Mouse (Mus musculus): ENCODE data around the gene Arrdc5.
A peak's percentile ranks its signal among the peaks of the same experiment; 100 is the strongest.

Gene Arrdc5

GRCm38 (mm10) chr17:56303160-56303846 lies 3.2 kb upstream of the Arrdc5 start, which contains the start of gene Uhrf1:
Gene Uhrf1 (plus strand): TSS chr17:56303321.
- peak; percentile 99 for DNase-seq

- no peak for DNase-seq
These were observed 2.4 kb upstream of the Arrdc5 start for GRCm38 (mm10) chr17:56302363-56302996.

- DNase-seq = no peak
These were observed 1.8 kb downstream of the Arrdc5 start for GRCm38 (mm10) chr17:56298238-56298637.

GRCm38 (mm10) chr17:56296201-56296600 lies 3.9 kb downstream of the Arrdc5 start:
- DNase-seq = no peak

GRCm38 (mm10) chr17:56294241-56294640 lies 5.8 kb downstream of the Arrdc5 start:
- DNase-seq = no peak

- DNase-seq = peak; percentile 93
These were observed 6.8 kb downstream of the Arrdc5 start for GRCm38 (mm10) chr17:56293291-56293690.

GRCm38 (mm10) chr17:56292531-56293222 lies 7.4 kb downstream of the Arrdc5 start, which contains the start of gene Plin3:
Gene Plin3 (minus strand): TSS chr17:56292873.
- DNase-seq = peak; percentile 97

- DNase-seq = no peak
These were observed 8.1 kb downstream of the Arrdc5 start for GRCm38 (mm10) chr17:56291826-56292475.

- peak; percentile 100 for DNase-seq
These were observed 8.9 kb downstream of the Arrdc5 start for GRCm38 (mm10) chr17:56291171-56291511.

GRCm38 (mm10) chr17:56290388-56291170 lies 9.5 kb downstream of the Arrdc5 start:
- peak; percentile 100 for DNase-seq

GRCm38 (mm10) chr17:56289371-56290331 lies 10.4 kb downstream of the Arrdc5 start:
- DNase-seq = peak; percentile 97

GRCm38 (mm10) chr17:56288866-56289265 lies 11.2 kb downstream of the Arrdc5 start:
- DNase-seq = no peak

- DNase-seq = peak; percentile 96
These were observed 12.3 kb downstream of the Arrdc5 start for GRCm38 (mm10) chr17:56287830-56288229.

GRCm38 (mm10) chr17:56285995-56286394 lies 14.1 kb downstream of the Arrdc5 start:
- DNase-seq = no peak

GRCm38 (mm10) chr17:56283316-56283715 lies 16.8 kb downstream of the Arrdc5 start:
- no peak for DNase-seq

GRCm38 (mm10) chr17:56282802-56283201 lies 17.3 kb downstream of the Arrdc5 start:
- peak; percentile 95 for DNase-seq

GRCm38 (mm10) chr17:56281193-56281592 lies 18.9 kb downstream of the Arrdc5 start:
- DNase-seq = no peak

GRCm38 (mm10) chr17:56279481-56280155 lies 20.5 kb downstream of the Arrdc5 start:
- peak; percentile 97 for DNase-seq

- no peak for DNase-seq
These were observed 21.7 kb downstream of the Arrdc5 start for GRCm38 (mm10) chr17:56278340-56278739.

GRCm38 (mm10) chr17:56277567-56277893 lies 22.6 kb downstream of the Arrdc5 start:
- peak; percentile 92 for DNase-seq
